Mouse (Mus musculus): ENCODE results near the gene Slc8a1. TPM values are rescaled to one million over a fixed set of nuclear protein-coding genes. Genes with fewer than 3 reads are reported as not detected.

The Slc8a1 gene
- polyA plus RNA-seq, 1 experiment from 2014 or later = 0.69 TPM

DNA sequence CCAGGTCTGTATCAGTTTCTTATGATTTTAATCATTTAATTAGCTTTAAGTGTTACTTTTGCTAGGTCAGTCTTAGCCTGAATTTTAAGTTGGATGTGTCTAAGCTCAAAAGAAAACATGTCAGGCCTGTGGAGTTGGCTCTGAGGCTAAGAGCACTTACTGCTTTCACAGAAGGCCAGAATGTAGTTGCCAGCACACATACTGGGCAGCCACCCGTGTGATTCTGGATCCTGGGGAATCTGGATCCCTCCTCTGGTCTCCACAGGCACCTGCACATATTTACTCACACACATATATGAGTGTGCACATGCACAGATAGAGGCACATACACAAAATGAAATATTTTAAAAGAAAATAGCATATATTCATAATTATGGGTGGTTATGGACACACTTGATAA lies 241.6 kb downstream of the Slc8a1 start:
- no peak for ATAC-seq
- no peak overlapping the region for H3K4me2 ChIP-seq (ENCODE audit: low read depth, low read length)
- H3K27ac ChIP-seq (ENCODE audit: low read depth) = no peak overlapping the region
- no peaks in the 10 kb centered on the region for H3K36me3 ChIP-seq (replicated peaks; ENCODE audit: insufficient read depth, low read length)
- no peaks in the 10 kb centered on the region for H3K4me1 ChIP-seq (ENCODE audit: insufficient read depth)
- no peak for DNase-seq
- no peak overlapping the region for H3K4me3 ChIP-seq (ENCODE audit: low read depth, low read length)
- no peaks in the 10 kb centered on the region for H3K9me3 ChIP-seq (ENCODE audit: low read length)
- H3K9ac ChIP-seq (replicated peaks) = no peak overlapping the region
- 78% methylated on average over 1 of the region's 1 CpGs for WGBS (ENCODE audit: insufficient replicate concordance)
- no peak for TF ChIP-seq EP300 (IDR thresholded peaks at IDR 0.05; ENCODE audit: low read depth)
- TF ChIP-seq CTCF (IDR thresholded peaks at IDR 0.05; ENCODE audit: low read depth) = no peak
- H3K27me3 ChIP-seq (ENCODE audit: insufficient read depth, low read length) = no peaks in the 10 kb centered on the region

DNA sequence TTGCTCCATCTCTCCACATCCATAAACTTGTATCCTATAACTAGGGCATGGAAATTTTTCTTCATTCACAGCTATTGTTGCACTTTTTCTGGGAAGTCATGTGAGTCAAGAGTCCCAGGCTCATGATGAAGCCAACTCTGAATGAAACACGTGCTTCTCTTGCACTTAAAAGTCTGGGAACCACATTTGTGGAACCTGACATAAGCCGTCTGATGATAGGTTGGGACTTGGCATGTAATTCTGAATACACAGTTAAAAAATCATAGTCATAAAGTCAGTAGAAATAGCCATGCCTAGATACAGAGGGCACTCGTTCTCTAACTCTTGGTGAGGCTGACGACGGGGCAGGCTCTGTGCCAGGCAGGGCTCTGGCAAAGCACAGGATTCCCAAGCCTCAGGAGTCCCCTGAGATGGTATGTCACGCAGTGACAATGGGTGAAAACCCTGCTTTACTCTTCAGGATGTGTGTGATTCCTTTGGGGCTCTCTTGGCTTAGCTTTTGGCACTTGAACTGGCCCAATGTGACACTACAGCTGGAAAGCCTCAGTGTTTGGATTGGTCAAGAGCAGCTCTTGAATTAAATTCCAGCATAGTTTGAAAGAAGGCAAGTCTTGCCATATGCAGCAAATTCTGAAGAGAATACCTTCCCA lies 245.8 kb downstream of the Slc8a1 start:
- ATAC-seq (no peak), DNase-seq (no peak)
- H3K4me1 ChIP-seq (ENCODE audit: insufficient read depth) = no peaks in the 10 kb centered on the region
- no peaks in the 10 kb centered on the region for H3K9me3 ChIP-seq (ENCODE audit: low read length)
- TF ChIP-seq CTCF (IDR thresholded peaks at IDR 0.05; ENCODE audit: low read depth) (no peak), EP300 (IDR thresholded peaks at IDR 0.05; ENCODE audit: low read depth) (no peak)
- 72% methylated on average over 6 of the region's 6 CpGs for WGBS (ENCODE audit: insufficient replicate concordance)
- no peak overlapping the region for H3K27ac ChIP-seq (ENCODE audit: low read depth)
- H3K36me3 ChIP-seq (replicated peaks; ENCODE audit: insufficient read depth, low read length) = no peaks in the 10 kb centered on the region
- no peak overlapping the region for H3K4me2 ChIP-seq (ENCODE audit: low read depth, low read length)
- H3K27me3 ChIP-seq (ENCODE audit: insufficient read depth, low read length) = no peaks in the 10 kb centered on the region
- no peak overlapping the region for H3K4me3 ChIP-seq (ENCODE audit: low read depth, low read length)
- H3K9ac ChIP-seq (replicated peaks) = no peak overlapping the region

DNA sequence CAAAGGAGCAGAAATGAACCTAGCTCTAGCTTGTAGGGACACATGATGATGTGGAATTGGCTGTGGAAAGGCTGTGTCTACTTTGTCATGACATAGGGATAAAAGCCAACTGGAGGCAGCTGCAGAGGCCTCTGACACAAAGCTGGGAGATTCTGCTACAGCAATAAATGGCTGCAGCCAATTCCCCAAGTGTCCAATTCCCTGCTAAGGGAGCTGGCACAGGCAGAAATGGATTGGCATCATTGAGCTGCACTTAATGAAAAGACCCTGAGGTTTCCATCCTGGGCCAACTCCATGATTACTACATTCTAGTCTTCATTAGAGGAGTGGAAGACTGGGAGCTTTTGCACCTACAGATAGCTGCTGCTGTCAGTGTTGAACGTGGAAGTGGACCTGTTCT lies 251.8 kb downstream of the Slc8a1 start:
- H3K36me3 ChIP-seq (replicated peaks; ENCODE audit: insufficient read depth, low read length) = no peaks in the 10 kb centered on the region
- H3K27ac ChIP-seq (ENCODE audit: low read depth) = no peak overlapping the region
- DNase-seq (no peak), ATAC-seq (no peak)
- no peaks in the 10 kb centered on the region for H3K27me3 ChIP-seq (ENCODE audit: insufficient read depth, low read length)
- H3K4me3 ChIP-seq (ENCODE audit: low read depth, low read length) = no peak overlapping the region
- 48% methylated on average over 1 of the region's 1 CpGs for WGBS (ENCODE audit: insufficient replicate concordance)
- H3K4me2 ChIP-seq (ENCODE audit: low read depth, low read length) = no peak overlapping the region
- no peaks in the 10 kb centered on the region for H3K9me3 ChIP-seq (ENCODE audit: low read length)
- no peak overlapping the region for H3K9ac ChIP-seq (replicated peaks)
- TF ChIP-seq EP300 (IDR thresholded peaks at IDR 0.05; ENCODE audit: low read depth) (no peak), CTCF (IDR thresholded peaks at IDR 0.05; ENCODE audit: low read depth) (no peak)
- H3K4me1 ChIP-seq (ENCODE audit: insufficient read depth) = no peaks in the 10 kb centered on the region

DNA sequence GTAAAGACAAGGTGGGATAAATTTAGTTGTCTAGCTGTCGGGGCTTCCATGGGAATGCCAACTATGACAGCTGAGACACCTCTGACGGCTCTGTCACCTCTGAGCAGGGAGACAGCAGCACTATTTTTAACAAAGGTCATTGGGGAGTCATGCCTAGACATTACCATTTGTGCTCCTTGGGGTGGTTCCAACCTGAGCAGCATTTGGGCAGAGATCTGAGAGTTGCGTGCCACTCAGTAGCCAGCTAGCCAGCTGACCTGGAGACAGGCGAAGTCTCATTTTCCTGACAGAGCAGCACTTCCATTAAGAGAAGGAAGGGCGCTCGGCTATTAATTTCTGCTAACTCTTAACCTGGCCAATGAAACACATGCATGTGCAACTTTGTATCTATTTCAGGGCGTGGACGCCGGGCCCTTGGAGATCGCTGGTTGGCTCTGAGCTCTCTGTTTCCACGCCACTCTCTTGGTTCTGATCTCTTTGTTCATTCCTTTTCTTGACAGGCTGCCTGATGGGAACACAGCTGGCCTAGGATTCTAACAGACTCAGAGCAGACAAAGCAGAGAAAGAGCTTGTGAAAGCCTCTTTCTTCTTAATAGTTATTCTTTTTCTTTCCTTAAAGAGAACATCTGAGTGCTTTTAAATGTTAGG lies 256.2 kb downstream of the Slc8a1 start:
- H3K9ac ChIP-seq (replicated peaks) = no peak overlapping the region
- 87% methylated on average over 11 of the region's 11 CpGs for WGBS (ENCODE audit: insufficient replicate concordance)

DNA sequence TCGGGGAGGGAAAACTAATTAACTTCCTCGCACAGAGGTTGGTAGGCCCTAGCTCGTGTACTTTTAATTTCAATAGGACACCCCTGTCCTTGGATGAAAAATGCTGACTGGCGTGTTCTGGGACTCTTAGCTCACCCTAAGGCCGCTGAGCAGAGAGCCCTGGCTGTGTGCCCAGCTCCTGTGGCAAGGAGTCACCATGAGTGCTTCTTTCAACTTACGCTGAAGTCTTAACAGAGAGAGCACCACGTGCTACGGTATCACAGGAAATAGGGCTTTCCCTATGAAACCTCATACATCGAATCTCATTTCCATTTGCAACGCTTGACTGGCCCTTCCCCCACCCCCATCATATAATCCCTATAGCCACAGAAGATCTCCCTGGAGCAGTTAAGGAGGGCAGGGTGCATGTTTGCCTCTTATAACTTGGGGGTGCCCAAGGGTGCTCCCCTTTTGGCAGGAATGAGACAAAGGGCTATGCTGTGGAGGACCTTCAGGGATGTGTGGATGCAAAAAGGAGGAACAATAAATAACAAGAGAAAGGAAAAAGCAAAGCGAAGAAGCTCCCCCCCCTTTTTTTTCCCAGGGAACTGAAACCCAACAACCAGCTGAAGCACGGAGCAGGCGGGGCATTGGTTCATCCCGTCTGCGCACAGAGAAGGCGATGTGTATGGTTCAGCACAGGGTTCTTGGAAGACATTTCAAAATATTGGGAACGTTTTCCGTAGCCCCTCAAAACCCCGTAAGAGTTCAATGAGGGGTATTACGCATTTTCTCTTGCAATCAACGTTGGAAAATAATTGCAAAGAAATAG lies 257.6 kb downstream of the Slc8a1 start:
- TF ChIP-seq CTCF (IDR thresholded peaks at IDR 0.05; ENCODE audit: low read depth) (no peak), EP300 (IDR thresholded peaks at IDR 0.05; ENCODE audit: low read depth) (no peak)
- 0 out of 2 replicates have a peak, but pooled peaks have one; percentile 31 for ATAC-seq

More for the DNA sequence above, 256.2 kb downstream of the Slc8a1 start:
- H3K9me3 ChIP-seq (ENCODE audit: low read length) = no peaks in the 10 kb centered on the region
- ATAC-seq = no peak
- H3K27ac ChIP-seq (ENCODE audit: low read depth) = no peak overlapping the region
- TF ChIP-seq CTCF (IDR thresholded peaks at IDR 0.05; ENCODE audit: low read depth) = no peak
- no peak for TF ChIP-seq EP300 (IDR thresholded peaks at IDR 0.05; ENCODE audit: low read depth)
- H3K36me3 ChIP-seq (replicated peaks; ENCODE audit: insufficient read depth, low read length) = no peaks in the 10 kb centered on the region
- no peak for DNase-seq
- H3K4me3 ChIP-seq (ENCODE audit: low read depth, low read length) = no peak overlapping the region
- no peak overlapping the region for H3K4me2 ChIP-seq (ENCODE audit: low read depth, low read length)
- H3K4me1 ChIP-seq (ENCODE audit: insufficient read depth) = no peaks in the 10 kb centered on the region
- H3K27me3 ChIP-seq (ENCODE audit: insufficient read depth, low read length) = no peaks in the 10 kb centered on the region

DNA sequence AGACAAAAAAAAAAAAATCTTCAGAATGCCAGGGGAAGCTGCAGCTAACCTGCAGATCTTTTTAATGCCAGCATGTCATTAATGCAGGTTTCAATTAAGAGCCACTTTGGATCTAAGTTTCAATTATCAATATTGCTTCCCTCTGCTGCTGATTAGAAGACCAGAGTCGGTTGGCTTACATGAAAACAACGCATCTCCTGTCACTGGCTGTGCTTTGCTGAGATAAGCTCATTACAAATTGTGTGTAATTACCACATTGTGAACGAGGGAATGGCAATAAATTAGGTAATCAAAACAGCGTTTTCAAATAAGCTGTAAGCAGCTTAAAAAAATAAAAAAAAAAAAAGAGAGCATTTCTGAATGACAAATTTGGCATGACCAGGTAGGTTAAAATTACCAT lies 258.4 kb downstream of the Slc8a1 start:
- no peak overlapping the region for H3K4me3 ChIP-seq (ENCODE audit: low read depth, low read length)
- H3K27me3 ChIP-seq (ENCODE audit: insufficient read depth, low read length) = no peaks in the 10 kb centered on the region
- ATAC-seq (no peak), DNase-seq (no peak)
- no peak overlapping the region for H3K27ac ChIP-seq (ENCODE audit: low read depth)
- H3K36me3 ChIP-seq (replicated peaks; ENCODE audit: insufficient read depth, low read length) = no peaks in the 10 kb centered on the region
- 54% methylated on average over 4 of the region's 4 CpGs for WGBS (ENCODE audit: insufficient replicate concordance)
- no peak overlapping the region for H3K4me2 ChIP-seq (ENCODE audit: low read depth, low read length)
- H3K9me3 ChIP-seq (ENCODE audit: low read length) = no peaks in the 10 kb centered on the region
- TF ChIP-seq CTCF (IDR thresholded peaks at IDR 0.05; ENCODE audit: low read depth) (no peak), EP300 (IDR thresholded peaks at IDR 0.05; ENCODE audit: low read depth) (no peak)
- H3K4me1 ChIP-seq (ENCODE audit: insufficient read depth) = no peaks in the 10 kb centered on the region
- H3K9ac ChIP-seq (replicated peaks) = no peak overlapping the region

More for the DNA sequence above, 257.6 kb downstream of the Slc8a1 start:
- Histone ChIP-seq H3K27ac (ENCODE audit: low read depth) (no peak overlapping the region), H3K36me3 (replicated peaks; ENCODE audit: insufficient read depth, low read length) (no peaks in the 10 kb centered on the region), H3K4me3 (ENCODE audit: low read depth, low read length) (no peak overlapping the region), H3K4me2 (ENCODE audit: low read depth, low read length) (no peak overlapping the region), H3K4me1 (ENCODE audit: insufficient read depth) (no peaks in the 10 kb centered on the region), H3K27me3 (ENCODE audit: insufficient read depth, low read length) (no peaks in the 10 kb centered on the region), H3K9ac (replicated peaks) (no peak overlapping the region), H3K9me3 (ENCODE audit: low read length) (no peaks in the 10 kb centered on the region)
- peak; percentile 45 for DNase-seq
- WGBS (ENCODE audit: insufficient replicate concordance) = 69% methylated on average over 21 of the region's 21 CpGs

Measured in liver, postnatal 0 days (tissue).